Comparison of ENCODE assay signal across 9 mouse cellular contexts in the genomic region with DNA sequence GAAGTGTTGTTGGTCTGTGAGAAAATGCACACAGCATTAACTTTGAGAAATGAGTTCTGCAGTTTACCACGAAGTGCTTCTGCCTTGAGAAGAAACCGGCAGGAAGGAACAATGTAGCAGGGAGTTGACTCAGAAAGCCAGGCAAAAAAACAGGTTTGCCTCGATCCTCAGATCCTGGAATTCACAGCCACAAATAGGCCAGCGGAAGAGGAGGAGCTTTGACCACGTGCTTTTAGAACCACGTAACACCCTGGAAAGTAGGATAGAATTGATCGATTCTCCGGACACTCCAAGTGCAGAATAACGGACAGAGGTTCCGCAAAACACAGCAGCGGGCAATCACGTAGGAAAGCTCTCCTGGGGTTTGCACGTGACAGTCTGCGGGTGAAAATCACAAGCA.
DNase-seq lines count a peak whose midpoint lies in the region; ATAC-seq and TF ChIP-seq lines count a peak whose summit lies in the region.
"Had no signal": no experiment of that assay in that cellular context is flagged by ENCODE, and none has a peak within 500 bp of the region (broad histone marks: within the 10 kb centered on the region; RNA-seq: fewer than 3 reads in every experiment).

No protein-coding gene starts in this region.

- ATAC-seq in midbrain, embryonic 15.5 days (replicated peaks) = no peak

- no peak for TF ChIP-seq CTCF in gastrocnemius, adult 2 months (IDR thresholded peaks at IDR 0.05)
- no peak for TF ChIP-seq CTCF in embryonic fibroblast, embryonic 13.5 days (IDR thresholded peaks at IDR 0.05; ENCODE audit: borderline replicate concordance, insufficient read depth, low read length)

- 67% methylated on average over 14 of the region's 14 CpGs for WGBS in midbrain, embryonic 15.5 days

- no peak for TF ChIP-seq POLR2A in embryonic fibroblast, embryonic 13.5 days (IDR thresholded peaks at IDR 0.05; ENCODE audit: low read depth, low read length)

- H3K4me3 ChIP-seq in gastrocnemius, adult 2 months = peak overlapping the region; percentile 41
- H3K4me3 ChIP-seq in embryonic fibroblast, embryonic 13.5 days (ENCODE audit: insufficient read depth, low read length) = no peak overlapping the region
- H3K4me3 ChIP-seq in midbrain, embryonic 15.5 days = no peak overlapping the region

- H3K9me3 ChIP-seq in midbrain, embryonic 15.5 days = no peaks in the 10 kb centered on the region

- intact Hi-C loops in gastrocnemius, adult 2 months (cut with DNase I) = no loop called here

- peak; percentile 24 for DNase-seq in gastrocnemius, adult 2 months
- DNase-seq in gastrocnemius, adult 18-20 months (ENCODE audit: low spot score) = no peak
- peak; percentile 33 for DNase-seq in brain, adult 2 months (ENCODE audit: low read depth, low spot score)
- no peak for DNase-seq in right cerebral cortex, postnatal 4 days
- DNase-seq in urinary bladder, postnatal 25 days (ENCODE audit: low spot score) = no peak
- no peak for DNase-seq in Muller cell, postnatal 12 days (ENCODE audit: inconsistent ontology term)
- DNase-seq: lung, adult 18-20 months had no signal

- H3K36me3 ChIP-seq in midbrain, embryonic 15.5 days (replicated peaks) = no peaks in the 10 kb centered on the region

- peak overlapping the region; percentile 51 for H3K27ac ChIP-seq in gastrocnemius, adult 2 months
- peak overlapping the region; percentile 45; the same call in 1 of the 2 replicates for H3K27ac ChIP-seq in embryonic fibroblast, embryonic 13.5 days (ENCODE audit: insufficient read depth, low read length)
- H3K27ac ChIP-seq in midbrain, embryonic 15.5 days = no peak overlapping the region

- no peaks in the 10 kb centered on the region for H3K4me1 ChIP-seq in embryonic fibroblast, embryonic 13.5 days (ENCODE audit: control insufficient read depth, insufficient read depth, low read length)
- peaks cover 20% of the 10 kb centered on the region for H3K4me1 ChIP-seq in midbrain, embryonic 15.5 days

- H3K27me3 ChIP-seq in midbrain, embryonic 15.5 days (replicated peaks) = no peaks in the 10 kb centered on the region

- H3K4me2 ChIP-seq in midbrain, embryonic 15.5 days = peak overlapping the region; percentile 15; the same call in 1 of the 2 replicates

- no peak overlapping the region for H3K9ac ChIP-seq in midbrain, embryonic 15.5 days

Comparison
In these comparisons a context has a peak if more than half of its experiments do, and no peak if none do; other contexts are left out.
1. DNase-seq: peak in gastrocnemius, adult 2 months (single experiment) and brain, adult 2 months (single experiment); none in gastrocnemius, adult 18-20 months (single experiment), right cerebral cortex, postnatal 4 days (single experiment), urinary bladder, postnatal 25 days (single experiment) and Muller cell, postnatal 12 days (single experiment).